Mouse (Mus musculus) liver, embryonic 14.5 days (tissue): ENCODE measurements at regions not wholly inside any gene's neighbourhood (a gene's known extent, or its start where the extent isn't known, plus 50 kb on each side); places are given as distances from the start of the nearest gene placed in this dataset.

ENCODE experiments used
- ATAC-seq: fragments of 200-750 bp; cut with Nextera tagmentation; 2 replicates; pipeline ENCODE4 v1.8.0; 2017; ENCODE audit warnings: moderate number of reproducible peaks, mild to moderate bottlenecking, moderate library complexity; ENCODE audit not compliant: insufficient read depth
- DNase-seq, 3 experiments: peaks; one replicate each; pipeline ENCODE4 v3.0.0-alpha.2; 2012 to 2013; ENCODE audit warnings: low read depth in 3 of 3, low spot score in 3 of 3
- H3K27ac ChIP-seq: fragments of 300-500 bp; sonication (generic); 2 replicates; pipeline ENCODE4 v1.5.1; 2014; ENCODE audit warnings: moderate library complexity, mild to moderate bottlenecking, control low read depth, inconsistent platforms
- H3K27me3 ChIP-seq: fragments of 300-500 bp; sonication (generic); 2 replicates; pipeline ENCODE4 v1.6.1; 2014; ENCODE audit warnings: mild to moderate bottlenecking, low read length, moderate library complexity; ENCODE audit not compliant: control insufficient read depth, insufficient read depth
- H3K36me3 ChIP-seq: fragments of 300-500 bp; sonication (generic); replicated peaks from 2 replicates; pipeline ENCODE4 v1.6.1; 2014; ENCODE audit warnings: low read depth; ENCODE audit not compliant: control insufficient read depth, insufficient read depth
- H3K4me1 ChIP-seq, 2 experiments: fragments of 200-500 bp in 1 of 2; fragments of 300-500 bp in 1 of 2; sonication (generic) in 1 of 2; replicated peaks; 2 replicates each; pipeline ENCODE4 v1.6.1; 2012 to 2014; ENCODE audit warnings: antibody characterized with exemption in 1 of 2, inconsistent platforms in 1 of 2, low read length in 1 of 2; ENCODE audit not compliant: control insufficient read depth in 2 of 2, insufficient read depth in 2 of 2
- H3K4me2 ChIP-seq: fragments of 300-500 bp; sonication (generic); 2 replicates; pipeline ENCODE4 v1.6.1; 2014; ENCODE audit warnings: low read depth, mild to moderate bottlenecking, control low read depth, moderate library complexity
- H3K4me3 ChIP-seq, 2 experiments: fragments of 200-500 bp in 1 of 2; fragments of 300-500 bp in 1 of 2; sonication (generic) in 1 of 2; 2 replicates each; pipeline ENCODE4 v1.5.1; 2012 to 2014; ENCODE audit warnings: low read depth in 2 of 2, low read length in 2 of 2, mild to moderate bottlenecking in 2 of 2, control low read depth in 1 of 2, inconsistent platforms in 1 of 2, moderate library complexity in 1 of 2; ENCODE audit not compliant: insufficient read depth in 1 of 2
- H3K9ac ChIP-seq: fragments of 300-500 bp; sonication (generic); replicated peaks from 2 replicates; pipeline ENCODE4 v1.6.1; 2014; ENCODE audit warnings: mild to moderate bottlenecking, control low read depth, moderate library complexity
- H3K9me3 ChIP-seq: fragments of 300-500 bp; sonication (generic); 2 replicates; pipeline ENCODE4 v1.6.1; 2016; ENCODE audit warnings: low read length, mixed read lengths; ENCODE audit not compliant: control insufficient read depth
- CTCF ChIP-seq: IDR thresholded peaks from 2 replicates; pipeline ENCODE4 v1.5.1; 2016; ENCODE audit warnings: antibody characterized with exemption, low read depth, control low read depth
- EP300 ChIP-seq: IDR thresholded peaks from 2 replicates; pipeline ENCODE4 v1.6.1; 2016; ENCODE audit warnings: antibody characterized with exemption, low read depth
- WGBS: fragments of 180-500 bp; shearing (Covaris S2); extraction: QIAGEN DNeasy Blood & Tissue Kit; methylation state at CpG from one replicate; pipeline ENCODE4 v1.1.7; 2014; ENCODE audit not compliant: insufficient replicate concordance; 5-methylcytosine and 5-hydroxymethylcytosine counted together

DNA sequence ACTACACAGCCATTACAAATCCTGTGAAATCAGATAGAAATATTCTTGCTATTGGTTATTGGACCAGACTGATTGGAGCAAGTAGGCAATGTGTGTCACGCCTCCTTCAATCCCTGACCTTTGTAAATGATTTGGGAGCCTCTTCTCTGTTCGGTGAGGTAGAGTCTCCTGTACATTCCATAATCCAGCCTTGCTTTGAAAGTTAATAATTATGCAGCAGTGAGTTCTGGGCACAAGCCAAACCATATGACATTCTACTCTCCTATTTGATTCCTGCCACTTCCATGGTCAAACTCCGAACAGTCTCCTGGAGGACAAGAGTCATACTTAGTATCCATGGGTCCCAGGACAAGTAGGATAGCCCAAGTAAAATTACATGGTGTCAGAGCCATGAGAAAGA, 158.4 kb upstream of the Cpeb2 start:
- no peaks in the 10 kb centered on the region for H3K9me3 ChIP-seq
- no peaks in the 10 kb centered on the region for H3K4me1 ChIP-seq
- H3K27me3 ChIP-seq = no peaks in the 10 kb centered on the region
- H3K4me2 ChIP-seq = no peak overlapping the region
- 52% methylated on average over 3 of the region's 3 CpGs for WGBS
- H3K36me3 ChIP-seq = no peaks in the 10 kb centered on the region
- no peak overlapping the region for H3K9ac ChIP-seq
- TF ChIP-seq CTCF = no peak
- TF ChIP-seq EP300 = no peak
- no peak for ATAC-seq
- H3K27ac ChIP-seq = no peak overlapping the region
- DNase-seq = no peak
- H3K4me3 ChIP-seq = no peak overlapping the region

DNA sequence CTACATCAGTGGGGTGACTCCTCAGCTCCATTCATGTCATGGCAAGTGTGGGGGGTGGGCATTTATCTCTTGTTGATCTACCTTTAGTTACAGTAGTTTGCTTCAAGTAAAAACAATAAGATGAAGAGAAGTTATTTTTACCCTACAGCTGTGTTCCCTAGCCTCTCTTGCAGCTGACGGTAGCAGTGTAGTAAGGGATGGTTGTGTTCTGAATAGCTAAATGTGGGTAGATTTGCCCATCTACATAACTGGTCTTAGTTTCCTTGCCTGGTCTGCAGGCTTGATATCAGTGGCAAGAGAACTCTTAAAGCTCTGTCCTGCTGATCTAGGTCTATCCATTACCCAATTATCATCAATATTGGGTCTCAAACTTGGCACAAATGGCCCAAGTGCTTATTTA, 152.7 kb upstream of the Cpeb2 start:
- ATAC-seq (no peak), DNase-seq (no peak)
- no peak overlapping the region for H3K4me2 ChIP-seq
- 72% methylated on average over 1 of the region's 1 CpGs for WGBS
- no peaks in the 10 kb centered on the region for H3K9me3 ChIP-seq
- H3K27ac ChIP-seq = no peak overlapping the region
- no peaks in the 10 kb centered on the region for H3K36me3 ChIP-seq
- H3K4me3 ChIP-seq = no peak overlapping the region
- H3K4me1 ChIP-seq = no peaks in the 10 kb centered on the region
- H3K9ac ChIP-seq = no peak overlapping the region
- no peaks in the 10 kb centered on the region for H3K27me3 ChIP-seq
- TF ChIP-seq CTCF (no peak), EP300 (no peak)

DNA sequence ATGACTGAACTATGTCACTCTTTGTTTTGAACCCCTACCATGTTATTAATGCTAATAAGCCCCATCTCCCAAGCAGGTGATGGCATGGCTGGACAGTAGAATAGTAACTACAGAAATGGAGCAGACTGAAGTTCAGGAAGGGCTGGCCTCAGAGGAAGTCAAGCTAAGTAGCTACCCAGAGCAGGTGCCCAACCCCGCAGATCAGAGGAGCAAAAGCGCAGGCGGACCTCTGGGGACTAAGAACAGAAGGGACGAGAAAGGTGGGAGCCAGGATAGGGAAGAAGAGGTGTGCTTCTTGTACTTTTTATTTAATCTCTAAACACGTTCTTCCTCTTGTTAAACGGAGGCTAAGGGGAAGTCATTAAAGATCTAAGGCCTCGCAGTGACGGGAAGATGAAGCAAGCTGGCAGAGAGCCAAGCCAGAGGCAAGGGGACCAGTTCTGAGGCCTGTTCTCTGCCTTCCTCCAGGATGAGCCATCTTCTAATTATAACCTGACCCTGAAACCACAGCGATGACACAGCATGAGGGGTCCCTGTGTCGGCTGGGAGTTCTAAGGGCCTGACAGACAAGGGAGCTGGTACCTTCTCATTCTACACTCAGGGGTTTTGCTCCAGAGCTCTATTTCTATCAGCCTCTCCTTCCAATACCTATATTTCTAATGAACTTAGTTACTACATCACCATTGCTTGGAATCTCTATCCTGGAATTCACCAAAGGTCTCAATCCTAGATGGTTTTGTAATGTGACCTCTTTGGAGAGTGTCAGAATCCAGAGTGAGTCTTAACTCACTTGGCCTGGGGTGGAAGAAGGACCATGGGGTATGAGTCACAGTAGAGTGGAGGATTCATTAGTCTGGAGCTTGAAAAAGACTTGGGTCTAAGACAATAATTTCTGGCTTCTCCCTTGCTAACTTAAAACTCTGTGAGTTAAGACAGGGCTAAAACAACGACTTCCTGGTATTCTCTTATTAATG, 151.1 kb upstream of the Cpeb2 start:
- Histone ChIP-seq H3K27ac (no peak overlapping the region), H3K36me3 (no peaks in the 10 kb centered on the region), H3K27me3 (no peaks in the 10 kb centered on the region), H3K9ac (no peak overlapping the region), H3K4me3 (no peak overlapping the region), H3K4me1 (no peaks in the 10 kb centered on the region), H3K4me2 (no peak overlapping the region), H3K9me3 (no peaks in the 10 kb centered on the region)
- ATAC-seq (peak; percentile 26; the same call in 1 of the 2 replicates), DNase-seq (peak in 2 of 3 experiments; percentile 3 to 41)
- TF ChIP-seq CTCF = no peak
- TF ChIP-seq EP300 = no peak
- 13% methylated on average over 11 of the region's 11 CpGs for WGBS

GRCm38 (mm10) chr5:43087077-43087476, 145.9 kb upstream of the Cpeb2 start:
- 58% methylated on average over 2 of the region's 2 CpGs for WGBS
- H3K27me3 ChIP-seq = no peaks in the 10 kb centered on the region
- H3K4me2 ChIP-seq = no peak overlapping the region
- no peak for ATAC-seq
- H3K27ac ChIP-seq = no peak overlapping the region
- H3K9me3 ChIP-seq = no peaks in the 10 kb centered on the region
- no peak overlapping the region for H3K4me3 ChIP-seq
- no peak for DNase-seq
- no peak overlapping the region for H3K9ac ChIP-seq
- no peaks in the 10 kb centered on the region for H3K4me1 ChIP-seq
- no peaks in the 10 kb centered on the region for H3K36me3 ChIP-seq
- TF ChIP-seq EP300 (no peak), CTCF (no peak)

DNA sequence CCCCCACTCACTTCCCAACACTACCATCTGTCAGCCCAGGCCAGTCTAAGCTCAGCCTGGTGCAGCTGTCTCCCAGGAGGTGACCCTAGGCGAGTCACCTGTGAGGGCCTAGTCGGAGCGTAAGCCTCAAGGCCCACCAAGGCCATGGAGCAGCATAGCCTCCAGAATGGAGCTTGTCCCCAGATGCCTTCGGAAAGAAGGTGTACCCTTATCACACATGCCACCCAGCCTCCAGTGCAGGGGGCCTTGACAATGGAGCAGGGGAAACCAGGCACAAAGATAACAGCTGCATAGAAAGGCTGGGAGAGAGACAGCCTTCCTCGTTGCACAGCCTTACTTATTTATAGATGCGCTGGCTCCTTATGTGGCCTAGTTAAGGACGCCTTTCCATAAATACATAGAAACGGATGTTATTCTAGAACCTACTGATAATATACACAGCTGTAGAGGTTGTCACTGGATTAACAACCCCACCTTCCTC, 145.0 kb upstream of the Cpeb2 start:
- ATAC-seq (no peak), DNase-seq (no peak)
- WGBS = 35% methylated on average over 8 of the region's 8 CpGs
- TF ChIP-seq EP300 (no peak), CTCF (no peak)
- Histone ChIP-seq H3K4me2 (no peak overlapping the region), H3K4me3 (no peak overlapping the region), H3K4me1 (no peaks in the 10 kb centered on the region), H3K9me3 (no peaks in the 10 kb centered on the region), H3K27ac (no peak overlapping the region), H3K9ac (no peak overlapping the region), H3K27me3 (no peaks in the 10 kb centered on the region), H3K36me3 (no peaks in the 10 kb centered on the region)
